Mouse (Mus musculus): ENCODE measurements around the gene Slc9a3r2. TPM values are rescaled to one million over a fixed set of nuclear protein-coding genes. Genes with fewer than 3 reads are reported as not detected.

Gene Slc9a3r2
- total RNA-seq, 2 experiments from 2014 or later: 27.8 to 52.9 TPM

- H3K4me3 ChIP-seq: peak within 1 kb of the TSS; percentile 79
- intact Hi-C loops (cut with DNase I): loop anchor here (5.0 kb wide), 1 partner anchor 105 kb away; the partner anchor contains the start of gene Traf7
- TF ChIP-seq CTCF (IDR thresholded peaks at IDR 0.05): peak; percentile 1; the same call in 1 of the 2 replicates
- DNase-seq: peak; percentile 90
- peak within 1 kb of the TSS; percentile 97 for H3K27ac ChIP-seq
Observed at GRCm38 (mm10) chr17:24632167-24632812, 17.8 kb downstream of the Slc9a3r2 start, which contains the start of the genes Tsc2 and Nthl1. TSS of gene Tsc2 (minus strand) at chr17:24632630. TSS of gene Nthl1 (plus strand) at chr17:24632680.

- Histone ChIP-seq H3K27ac (no peak overlapping the region), H3K4me3 (no peak overlapping the region)
- intact Hi-C loops (cut with DNase I): loop anchor here (5.0 kb wide), 1 partner anchor 103 kb away; the partner anchor contains the start of gene Traf7
- no peak for TF ChIP-seq CTCF (IDR thresholded peaks at IDR 0.05)
- DNase-seq: no peak
Observed at GRCm38 (mm10) chr17:24630072-24630471, 20.1 kb downstream of the Slc9a3r2 start.

- no peak overlapping the region for H3K27ac ChIP-seq
- H3K4me3 ChIP-seq: no peak overlapping the region
- TF ChIP-seq CTCF (IDR thresholded peaks at IDR 0.05): peak; percentile 99
- DNase-seq: peak; percentile 76
- intact Hi-C loops (cut with DNase I): loop anchor here (5.0 kb wide), 1 partner anchor 51 kb away; no protein-coding TSS in a partner anchor
Observed at GRCm38 (mm10) chr17:24628646-24629045, 21.5 kb downstream of the Slc9a3r2 start.

GRCm38 (mm10) chr17:24625472-24625871 lies 24.7 kb downstream of the Slc9a3r2 start:
- Histone ChIP-seq H3K4me3 (no peak overlapping the region), H3K27ac (no peak overlapping the region)
- intact Hi-C loops (cut with DNase I): loop anchor here (5.0 kb wide), 1 partner anchor 48 kb away; no protein-coding TSS in a partner anchor
- no peak for DNase-seq
- no peak for TF ChIP-seq CTCF (IDR thresholded peaks at IDR 0.05)

- peak; percentile 15; the same call in 1 of the 2 replicates for TF ChIP-seq CTCF (IDR thresholded peaks at IDR 0.05)
- intact Hi-C loops (cut with DNase I): loop anchor here (10.0 kb wide), 1 partner anchor 47 kb away; the partner anchor contains the start of gene Zfp598
Observed at GRCm38 (mm10) chr17:24617561-24618194, 32.4 kb downstream of the Slc9a3r2 start.

GRCm38 (mm10) chr17:24610711-24611110 lies 39.4 kb downstream of the Slc9a3r2 start:
- Histone ChIP-seq H3K27ac (no peak overlapping the region), H3K4me3 (no peak overlapping the region)
- DNase-seq: no peak
- intact Hi-C loops (cut with DNase I): loop anchor here (10.0 kb wide), 1 partner anchor 54 kb away; the partner anchor contains the start of gene Zfp598
- no peak for TF ChIP-seq CTCF (IDR thresholded peaks at IDR 0.05)

More at GRCm38 (mm10) chr17:24617561-24618194, 32.4 kb downstream of the Slc9a3r2 start:
- Histone ChIP-seq H3K4me3 (no peak overlapping the region), H3K27ac (no peak overlapping the region)
- no peak for DNase-seq

- TF ChIP-seq CTCF (IDR thresholded peaks at IDR 0.05): no peak
- no peak overlapping the region for H3K4me3 ChIP-seq
- DNase-seq: no peak
- no peak overlapping the region for H3K27ac ChIP-seq
- intact Hi-C loops (cut with DNase I): no loop called here
Observed at GRCm38 (mm10) chr17:24608874-24609273, 41.3 kb downstream of the Slc9a3r2 start.

GRCm38 (mm10) chr17:24608370-24608769 lies 41.8 kb downstream of the Slc9a3r2 start:
- no peak overlapping the region for H3K4me3 ChIP-seq
- no peak for DNase-seq
- intact Hi-C loops (cut with DNase I): no loop called here
- no peak overlapping the region for H3K27ac ChIP-seq
- TF ChIP-seq CTCF (IDR thresholded peaks at IDR 0.05): no peak

GRCm38 (mm10) chr17:24604557-24604956 lies 45.6 kb downstream of the Slc9a3r2 start:
- no peak overlapping the region for H3K4me3 ChIP-seq
- TF ChIP-seq CTCF (IDR thresholded peaks at IDR 0.05): no peak
- intact Hi-C loops (cut with DNase I): no loop called here
- no peak for DNase-seq
- no peak overlapping the region for H3K27ac ChIP-seq

- Histone ChIP-seq H3K4me3 (no peak overlapping the region), H3K27ac (no peak overlapping the region)
- DNase-seq: no peak
- intact Hi-C loops (cut with DNase I): no loop called here
- TF ChIP-seq CTCF (IDR thresholded peaks at IDR 0.05): no peak
Observed at GRCm38 (mm10) chr17:24603961-24604360, 46.2 kb downstream of the Slc9a3r2 start.

- no peak for DNase-seq
- no peak for TF ChIP-seq CTCF (IDR thresholded peaks at IDR 0.05)
- no peak overlapping the region for H3K4me3 ChIP-seq
- intact Hi-C loops (cut with DNase I): no loop called here
- no peak overlapping the region for H3K27ac ChIP-seq
Observed at GRCm38 (mm10) chr17:24600502-24600901, 49.6 kb downstream of the Slc9a3r2 start.

GRCm38 (mm10) chr17:24597989-24598388 lies 52.1 kb downstream of the Slc9a3r2 start:
- intact Hi-C loops (cut with DNase I): no loop called here
- no peak overlapping the region for H3K27ac ChIP-seq
- no peak overlapping the region for H3K4me3 ChIP-seq
- DNase-seq: no peak
- TF ChIP-seq CTCF (IDR thresholded peaks at IDR 0.05): no peak
